ENCODE assay signal across 9 mouse cellular contexts in genomic region chr9:107901627-107901914, GRCm38 (mm10). TPM values are rescaled to one million over a fixed set of nuclear protein-coding genes. Genes with fewer than 3 reads are reported as not detected.
A peak's percentile ranks its signal among the peaks of the same experiment; 100 is the strongest.
DNase-seq lines count a peak whose midpoint lies in the region; ATAC-seq lines count a peak whose summit lies in the region.
"Had no signal": no experiment of that assay in that cellular context is flagged by ENCODE, and none has a peak within 500 bp of the region (broad histone marks: within the 10 kb centered on the region; RNA-seq: fewer than 3 reads in every experiment).

No protein-coding gene starts in this region.

- H3K4me1 ChIP-seq in heart, embryonic 15.5 days (replicated peaks), result peaks cover 22% of the 10 kb centered on the region
- peaks cover 12% of the 10 kb centered on the region for H3K4me1 ChIP-seq in embryonic facial prominence, embryonic 12.5 days
- peaks cover 10% of the 10 kb centered on the region for H3K4me1 ChIP-seq in intestine, embryonic 14.5 days (replicated peaks; ENCODE audit: control insufficient read depth, insufficient read depth, low read length)
- peaks cover 13% of the 10 kb centered on the region for H3K4me1 ChIP-seq in midbrain, embryonic 15.5 days

- intact Hi-C loops in heart, postnatal 14 days (cut with DNase I), result loop anchor here (5.0 to 10.0 kb wide), 2 partner anchors 151 to 393 kb away; partner anchors contain the start of genes Amigo3, Amt and Nicn1

- H3K27me3 ChIP-seq in heart, embryonic 15.5 days, result peaks cover 24% of the 10 kb centered on the region
- H3K27me3 ChIP-seq in embryonic facial prominence, embryonic 12.5 days, result peaks cover 23% of the 10 kb centered on the region
- peaks cover 16% of the 10 kb centered on the region for H3K27me3 ChIP-seq in intestine, embryonic 14.5 days (replicated peaks; ENCODE audit: control insufficient read depth, insufficient read depth, low read length)
- H3K27me3 ChIP-seq in midbrain, embryonic 15.5 days (replicated peaks), result peaks cover 14% of the 10 kb centered on the region

- H3K4me3 ChIP-seq in heart, embryonic 15.5 days, result no peak overlapping the region
- peak overlapping the region; percentile 28; the same call in 1 of the 2 replicates for H3K4me3 ChIP-seq in embryonic facial prominence, embryonic 12.5 days
- peak overlapping the region; percentile 27; the same call in 1 of the 2 replicates for H3K4me3 ChIP-seq in intestine, embryonic 14.5 days (ENCODE audit: low read depth, low read length)
- H3K4me3 ChIP-seq in midbrain, embryonic 15.5 days, result peak overlapping the region; percentile 36; the same call in 1 of the 2 replicates

- DNase-seq in heart, postnatal 14 days, result no peak
- DNase-seq in intestine, embryonic 14.5 days (ENCODE audit: low spot score), result no peak
- no peak for DNase-seq in cerebellum, postnatal 10 days
- no peak for DNase-seq in adrenal gland, adult 2 months
- DNase-seq in thymus, postnatal 4 days, result no peak
- DNase-seq: adrenal gland, adult 8-10 months had no signal

- H3K27ac ChIP-seq in heart, embryonic 15.5 days, result no peak overlapping the region
- H3K27ac ChIP-seq in embryonic facial prominence, embryonic 12.5 days, result no peak overlapping the region
- H3K27ac ChIP-seq in intestine, embryonic 14.5 days (ENCODE audit: low read depth), result no peak overlapping the region
- H3K27ac ChIP-seq in midbrain, embryonic 15.5 days, result no peak overlapping the region

- no peaks in the 10 kb centered on the region for H3K9me3 ChIP-seq in heart, embryonic 15.5 days (replicated peaks)
- no peaks in the 10 kb centered on the region for H3K9me3 ChIP-seq in embryonic facial prominence, embryonic 12.5 days
- no peaks in the 10 kb centered on the region for H3K9me3 ChIP-seq in intestine, embryonic 14.5 days (ENCODE audit: control insufficient read depth, low read length)
- no peaks in the 10 kb centered on the region for H3K9me3 ChIP-seq in midbrain, embryonic 15.5 days

- peaks cover 3% of the 10 kb centered on the region; the same call in 1 of the 2 replicates for H3K36me3 ChIP-seq in heart, embryonic 15.5 days
- peaks cover 16% of the 10 kb centered on the region for H3K36me3 ChIP-seq in embryonic facial prominence, embryonic 12.5 days
- H3K36me3 ChIP-seq in intestine, embryonic 14.5 days (ENCODE audit: control insufficient read depth, insufficient read depth, low read length), result peaks cover 17% of the 10 kb centered on the region
- H3K36me3 ChIP-seq in midbrain, embryonic 15.5 days (replicated peaks), result peaks cover 9% of the 10 kb centered on the region; the same call in 1 of the 2 replicates

- WGBS in heart, embryonic 15.5 days, result 25% methylated on average over 17 of the region's 17 CpGs
- WGBS in embryonic facial prominence, embryonic 12.5 days, result 10% methylated on average over 17 of the region's 17 CpGs
- 20% methylated on average over 17 of the region's 17 CpGs for WGBS in intestine, embryonic 14.5 days
- WGBS in midbrain, embryonic 15.5 days, result 13% methylated on average over 17 of the region's 17 CpGs

- peak overlapping the region; percentile 69 for H3K4me2 ChIP-seq in heart, embryonic 15.5 days
- H3K4me2 ChIP-seq in embryonic facial prominence, embryonic 12.5 days (replicated peaks), result peak overlapping the region; percentile 61
- H3K4me2 ChIP-seq in intestine, embryonic 14.5 days (ENCODE audit: low read length), result peak overlapping the region; percentile 55
- H3K4me2 ChIP-seq in midbrain, embryonic 15.5 days, result peak overlapping the region; percentile 62

- no peak for ATAC-seq in heart, embryonic 15.5 days (replicated peaks; ENCODE audit: insufficient number of reproducible peaks, insufficient read depth, low FRiP score, low read depth)
- no peak for ATAC-seq in embryonic facial prominence, embryonic 12.5 days (ENCODE audit: insufficient number of reproducible peaks, insufficient read depth, low FRiP score, low TSS enrichment)
- no peak for ATAC-seq in intestine, embryonic 14.5 days (replicated peaks; ENCODE audit: low FRiP score, low TSS enrichment, low read depth)
- 0 out of 2 replicates have a peak, but pooled peaks have one; percentile 8 for ATAC-seq in midbrain, embryonic 15.5 days (replicated peaks)

- no peak overlapping the region for H3K9ac ChIP-seq in heart, embryonic 15.5 days
- H3K9ac ChIP-seq in embryonic facial prominence, embryonic 12.5 days, result peak overlapping the region; percentile 40; the same call in 1 of the 2 replicates
- no peak overlapping the region for H3K9ac ChIP-seq in intestine, embryonic 14.5 days (ENCODE audit: low read length)
- peak overlapping the region; percentile 51; the same call in 1 of the 2 replicates for H3K9ac ChIP-seq in midbrain, embryonic 15.5 days

RNA-seq across cellular contexts. Expression of gene Mst1r, which starts 5.1 kb away (rescaled TPM):
- polyA plus RNA-seq in heart, embryonic 15.5 days (2015; fragmentation: Nextera tagmentation; extraction: Ambion mirVana), result 2.1 and 4.1 TPM in 2 replicates
- 1 to 10 TPM; 2.8 to 3.0 TPM for total RNA-seq in heart, postnatal 14 days (2021)
- 2.8 and 3.6 TPM in 2 replicates for polyA plus RNA-seq in embryonic facial prominence, embryonic 12.5 days (2016; fragmentation: Nextera tagmentation; extraction: Ambion mirVana)
- 3.9 and 4.1 TPM in 2 replicates for polyA plus RNA-seq in intestine, embryonic 14.5 days (2014; fragmentation: Nextera tagmentation; extraction: Ambion mirVana)
- 1.7 and 1.9 TPM in 2 replicates for polyA plus RNA-seq in midbrain, embryonic 15.5 days (2015; fragmentation: Nextera tagmentation; extraction: Ambion mirVana)
- 1 to 10 TPM; 7.4 to 8.1 TPM for total RNA-seq in adrenal gland, adult 2 months (2021)
- 34.0 and 41.0 TPM in 2 replicates for polyA plus RNA-seq in adrenal gland, adult 2 months (2012; rRNA removed)

RNA-seq across cellular contexts. Expression of gene Mon1a, which starts 13.6 kb away (rescaled TPM):
- 8.5 and 9.8 TPM in 2 replicates for polyA plus RNA-seq in heart, embryonic 15.5 days (2015; fragmentation: Nextera tagmentation; extraction: Ambion mirVana)
- total RNA-seq in heart, postnatal 14 days (2021), result 10 to 100 TPM; 10.1 to 10.8 TPM
- 11.3 and 14.1 TPM in 2 replicates for polyA plus RNA-seq in embryonic facial prominence, embryonic 12.5 days (2016; fragmentation: Nextera tagmentation; extraction: Ambion mirVana)
- 17.2 and 21.7 TPM in 2 replicates for polyA plus RNA-seq in intestine, embryonic 14.5 days (2014; fragmentation: Nextera tagmentation; extraction: Ambion mirVana)
- 26.0 and 27.7 TPM in 2 replicates for polyA plus RNA-seq in midbrain, embryonic 15.5 days (2015; fragmentation: Nextera tagmentation; extraction: Ambion mirVana)
- total RNA-seq in adrenal gland, adult 2 months (2021), result 10 to 100 TPM; 19.2 to 20.5 TPM
- polyA plus RNA-seq in adrenal gland, adult 2 months (2012; rRNA removed), result 41.3 and 42.9 TPM in 2 replicates

RNA-seq across cellular contexts. Expression of gene Actl11, which starts 26.7 kb away (rescaled TPM):
- not detected in 2 replicates for polyA plus RNA-seq in heart, embryonic 15.5 days (2015; fragmentation: Nextera tagmentation; extraction: Ambion mirVana)
- total RNA-seq in heart, postnatal 14 days (2021), result not detected
- not detected in 2 replicates for polyA plus RNA-seq in embryonic facial prominence, embryonic 12.5 days (2016; fragmentation: Nextera tagmentation; extraction: Ambion mirVana)
- not detected in 2 replicates for polyA plus RNA-seq in intestine, embryonic 14.5 days (2014; fragmentation: Nextera tagmentation; extraction: Ambion mirVana)
- polyA plus RNA-seq in midbrain, embryonic 15.5 days (2015; fragmentation: Nextera tagmentation; extraction: Ambion mirVana), result not detected in 2 replicates
- total RNA-seq in adrenal gland, adult 2 months (2021), result not detected
- not detected in 2 replicates for polyA plus RNA-seq in adrenal gland, adult 2 months (2012; rRNA removed)
- total RNA-seq: adrenal gland, adult 8-10 months had no signal

RNA-seq across cellular contexts. Expression of gene Rbm6, which starts 28.5 kb away (rescaled TPM):
- 43.2 and 48.0 TPM in 2 replicates for polyA plus RNA-seq in heart, embryonic 15.5 days (2015; fragmentation: Nextera tagmentation; extraction: Ambion mirVana)
- total RNA-seq in heart, postnatal 14 days (2021), result 10 to 100 TPM; 33.1 to 35.1 TPM
- 103 and 110 TPM in 2 replicates for polyA plus RNA-seq in embryonic facial prominence, embryonic 12.5 days (2016; fragmentation: Nextera tagmentation; extraction: Ambion mirVana)
- 64.2 and 74.5 TPM in 2 replicates for polyA plus RNA-seq in intestine, embryonic 14.5 days (2014; fragmentation: Nextera tagmentation; extraction: Ambion mirVana)
- polyA plus RNA-seq in midbrain, embryonic 15.5 days (2015; fragmentation: Nextera tagmentation; extraction: Ambion mirVana), result 99.8 and 120 TPM in 2 replicates
- total RNA-seq in adrenal gland, adult 2 months (2021), result 10 to 100 TPM; 40.3 to 47.8 TPM
- 11.8 and 15.3 TPM in 2 replicates for polyA plus RNA-seq in adrenal gland, adult 2 months (2012; rRNA removed)

RNA-seq across cellular contexts. Expression of gene Camkv, which starts 33.9 kb away (rescaled TPM):
- 0.20 and 0.77 TPM in 2 replicates for polyA plus RNA-seq in heart, embryonic 15.5 days (2015; fragmentation: Nextera tagmentation; extraction: Ambion mirVana)
- total RNA-seq in heart, postnatal 14 days (2021), result under 1 TPM in 1 of 2 experiments, not detected in 1; 0.27 TPM
- 7.0 and 7.5 TPM in 2 replicates for polyA plus RNA-seq in embryonic facial prominence, embryonic 12.5 days (2016; fragmentation: Nextera tagmentation; extraction: Ambion mirVana)
- 1.7 and 1.9 TPM in 2 replicates for polyA plus RNA-seq in intestine, embryonic 14.5 days (2014; fragmentation: Nextera tagmentation; extraction: Ambion mirVana)
- 66.7 and 67.3 TPM in 2 replicates for polyA plus RNA-seq in midbrain, embryonic 15.5 days (2015; fragmentation: Nextera tagmentation; extraction: Ambion mirVana)
- 1 to 10 TPM; 2.9 to 5.2 TPM for total RNA-seq in adrenal gland, adult 2 months (2021)
- 7.8 and 9.5 TPM in 2 replicates for polyA plus RNA-seq in adrenal gland, adult 2 months (2012; rRNA removed)

Comparison
In these comparisons a context has a peak if more than half of its experiments do, and no peak if none do; other contexts are left out.
1. H3K9ac ChIP-seq: peak in embryonic facial prominence, embryonic 12.5 days (single experiment) and midbrain, embryonic 15.5 days (single experiment); none in heart, embryonic 15.5 days (single experiment) and intestine, embryonic 14.5 days (single experiment).
2. Peak in every context shown above with its lines, with median percentiles within 50 percentile points of each other: H3K4me2 ChIP-seq.